Mouse (Mus musculus) ES-E14 (cell line): ENCODE results near the gene Cd300a. TPM values are rescaled to one million over a fixed set of nuclear protein-coding genes. Genes with fewer than 3 reads are reported as not detected.

ENCODE experiments used
- DNase-seq: peaks from one replicate; pipeline ENCODE4 v3.0.0-alpha.2; 2013; ENCODE audit warnings: low read depth, low spot score
- H3K27ac ChIP-seq: 2 replicates; pipeline ENCODE4 v1.5.1; 2012; ENCODE audit warnings: low read depth, mild to moderate bottlenecking, low read length, moderate library complexity, mixed read lengths; ENCODE audit not compliant: poor library complexity, insufficient read depth, severe bottlenecking
- H3K36me3 ChIP-seq: 2 replicates; pipeline ENCODE4 v1.6.1; 2012; ENCODE audit warnings: mild to moderate bottlenecking, low read length, moderate library complexity, mixed read lengths; ENCODE audit not compliant: control insufficient read depth, poor library complexity, insufficient read depth, severe bottlenecking
- H3K4me1 ChIP-seq, 2 experiments: fragments of 150-350 bp in 1 of 2; sonication (generic) in 1 of 2; 2 replicates each; pipeline ENCODE4 v1.6.1; 2012; ENCODE audit warnings: low read length in 2 of 2, mild to moderate bottlenecking in 1 of 2, mixed read lengths in 1 of 2; ENCODE audit not compliant: control insufficient read depth in 2 of 2, insufficient read depth in 2 of 2, poor library complexity in 1 of 2
- H3K4me3 ChIP-seq, 2 experiments: fragments of 150-350 bp in 1 of 2; sonication (generic) in 1 of 2; 2 replicates each; pipeline ENCODE4 v1.5.1; 2012; ENCODE audit warnings: low read length in 2 of 2, low read depth in 1 of 2, mild to moderate bottlenecking in 1 of 2, mixed read lengths in 1 of 2; ENCODE audit not compliant: insufficient read depth in 1 of 2, poor library complexity in 1 of 2, severe bottlenecking in 1 of 2
- H3K9ac ChIP-seq: 2 replicates; pipeline ENCODE4 v1.6.1; 2012; ENCODE audit warnings: low read depth, mild to moderate bottlenecking, low read length, mixed read lengths; ENCODE audit not compliant: poor library complexity, insufficient read depth, severe bottlenecking
- H3K9me3 ChIP-seq: fragments of 150-350 bp; sonication (generic); 2 replicates; pipeline ENCODE4 v1.6.1; 2012; ENCODE audit warnings: low read depth, mild to moderate bottlenecking, low read length; ENCODE audit not compliant: control insufficient read depth, insufficient read depth
- CHD2 ChIP-seq: IDR thresholded peaks from 2 replicates; pipeline ENCODE4 v1.6.1; 2014; ENCODE audit warnings: mild to moderate bottlenecking, low read depth, low read length, inconsistent platforms
- HCFC1 ChIP-seq: IDR thresholded peaks from 2 replicates; pipeline ENCODE4 v1.6.1; 2012; ENCODE audit warnings: low read length, inconsistent platforms, borderline replicate concordance; ENCODE audit not compliant: insufficient read depth
- MAFK ChIP-seq: IDR thresholded peaks from 2 replicates; pipeline ENCODE4 v1.6.1; 2014; ENCODE audit warnings: mild to moderate bottlenecking, low read depth, low read length, inconsistent platforms; ENCODE audit not compliant: insufficient read depth
- ZC3H11A ChIP-seq: IDR thresholded peaks from 2 replicates; pipeline ENCODE4 v1.6.1; 2012; ENCODE audit warnings: low read depth, mild to moderate bottlenecking, inconsistent platforms, low read length, borderline replicate concordance
- ZNF384 ChIP-seq: IDR thresholded peaks from 2 replicates; pipeline ENCODE4 v1.6.1; 2012; ENCODE audit warnings: low read depth, low read length, inconsistent platforms
- in situ Hi-C, 2 experiments: fragments of 600-800 bp; cut with MboI; formaldehyde crosslinking; loops; one replicate each; pipeline ENCODE4 v1.15.1; 2025; ENCODE audit warnings: low sequenced_read_pairs in 2 of 2, inconsistent platforms in 1 of 2; ENCODE audit not compliant: unreplicated experiment in 2 of 2
- total RNA-seq: library from RNA; depleted of rRNA; stranded (reverse); fragments of 300-350 nt; gene quantifications from 2 replicates; pipeline ENCODE4 v1.2.3, GENCODE M21; 2012

The Cd300a gene
- total RNA-seq, 1 experiment: 0.22 TPM

GRCm38 (mm10) chr11:114880185-114880584 is 9.7 kb upstream of the Cd300a start:
- no peak overlapping the region for H3K27ac ChIP-seq
- TF ChIP-seq MAFK: no peak
- no peak for TF ChIP-seq HCFC1
- no peak for TF ChIP-seq ZNF384
- TF ChIP-seq CHD2: no peak
- no peak for TF ChIP-seq ZC3H11A
- in situ Hi-C loops: no loop called here
- H3K36me3 ChIP-seq: no peaks in the 10 kb centered on the region
- DNase-seq: no peak
- H3K9ac ChIP-seq: no peak overlapping the region
- no peak overlapping the region for H3K4me3 ChIP-seq
- H3K4me1 ChIP-seq: peaks cover 5 to 21% of the 10 kb centered on the region in 2 experiments
- H3K9me3 ChIP-seq: no peaks in the 10 kb centered on the region

DNA sequence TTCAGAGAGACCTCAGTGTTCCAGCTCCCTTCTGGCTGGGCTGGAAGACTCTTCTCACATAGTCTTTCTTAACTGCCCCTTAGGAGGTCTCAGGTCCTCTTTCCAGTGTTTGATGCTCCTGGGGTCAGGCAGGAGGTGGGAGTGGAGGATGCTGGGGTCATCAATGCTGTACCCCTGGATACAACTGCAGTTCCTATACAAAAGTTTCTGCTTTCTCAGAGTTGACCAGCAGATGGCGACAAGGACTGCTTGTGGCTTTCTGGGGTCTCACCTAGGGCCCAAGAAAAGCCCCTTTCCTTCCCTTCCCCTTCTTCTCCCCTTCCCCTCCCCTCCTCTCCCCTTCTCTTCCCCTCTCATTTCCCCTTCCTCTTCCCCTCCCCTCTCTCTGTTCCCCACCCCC is 9.3 kb upstream of the Cd300a start:
- peak; percentile 34 for DNase-seq
- in situ Hi-C loops: no loop called here
- Histone ChIP-seq H3K4me1 (peaks cover 5 to 16% of the 10 kb centered on the region in 2 experiments), H3K9ac (no peak overlapping the region), H3K9me3 (no peaks in the 10 kb centered on the region), H3K27ac (no peak overlapping the region), H3K4me3 (no peak overlapping the region), H3K36me3 (no peaks in the 10 kb centered on the region)
- TF ChIP-seq ZC3H11A (peak; percentile 47; the same call in 1 of the 2 replicates), CHD2 (no peak)

- H3K4me1 ChIP-seq: no peaks in the 10 kb centered on the region
- DNase-seq: no peak
- no peaks in the 10 kb centered on the region for H3K36me3 ChIP-seq
- in situ Hi-C loops: no loop called here
- no peak overlapping the region for H3K27ac ChIP-seq
- TF ChIP-seq HCFC1 (no peak), MAFK (no peak), ZNF384 (no peak), CHD2 (no peak), ZC3H11A (no peak)
- H3K9ac ChIP-seq: no peak overlapping the region
- no peak overlapping the region for H3K4me3 ChIP-seq
- no peaks in the 10 kb centered on the region for H3K9me3 ChIP-seq
Measured at GRCm38 (mm10) chr11:114883251-114883789, 6.5 kb upstream of the Cd300a start.

DNA sequence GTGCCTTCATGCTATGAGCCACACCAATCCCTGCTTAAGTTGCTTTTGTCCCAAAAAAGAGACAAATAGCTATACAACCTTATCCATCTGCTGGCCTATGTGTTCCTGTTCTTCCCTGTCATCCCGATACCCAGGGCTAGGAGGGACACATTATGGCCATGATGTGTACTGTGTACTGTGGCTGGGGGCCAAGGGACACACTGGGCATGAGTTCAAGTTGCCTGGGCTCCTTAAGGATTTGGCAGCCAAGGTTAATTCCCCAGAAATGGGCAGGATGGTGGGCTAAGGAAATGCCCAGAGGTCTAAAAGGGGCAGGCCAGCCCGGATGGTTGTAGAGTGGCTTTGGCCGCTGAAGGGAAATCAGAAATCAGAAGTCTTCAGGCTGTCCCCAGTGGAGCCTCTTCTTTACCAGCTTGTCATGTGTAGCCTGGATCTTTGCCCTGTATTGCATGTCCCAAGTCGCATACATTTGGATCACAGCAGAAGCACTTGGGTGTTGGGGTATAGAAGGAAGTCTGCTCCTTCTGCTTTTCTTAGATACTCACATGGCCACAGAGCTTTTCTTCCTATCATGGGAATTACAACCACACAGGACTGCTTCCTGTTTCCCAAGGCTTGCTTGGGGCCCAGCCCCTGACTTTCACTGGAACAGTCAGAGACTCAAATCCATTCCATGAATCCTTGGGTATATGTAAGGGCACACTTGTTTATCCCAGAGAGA is 5.3 kb upstream of the Cd300a start:
- no peak for DNase-seq
- Histone ChIP-seq H3K36me3 (no peaks in the 10 kb centered on the region), H3K9me3 (no peaks in the 10 kb centered on the region), H3K27ac (no peak overlapping the region), H3K4me1 (no peaks in the 10 kb centered on the region), H3K4me3 (no peak overlapping the region), H3K9ac (no peak overlapping the region)
- TF ChIP-seq ZNF384 (no peak), ZC3H11A (no peak), HCFC1 (no peak), CHD2 (no peak), MAFK (no peak)
- in situ Hi-C loops: no loop called here

DNA sequence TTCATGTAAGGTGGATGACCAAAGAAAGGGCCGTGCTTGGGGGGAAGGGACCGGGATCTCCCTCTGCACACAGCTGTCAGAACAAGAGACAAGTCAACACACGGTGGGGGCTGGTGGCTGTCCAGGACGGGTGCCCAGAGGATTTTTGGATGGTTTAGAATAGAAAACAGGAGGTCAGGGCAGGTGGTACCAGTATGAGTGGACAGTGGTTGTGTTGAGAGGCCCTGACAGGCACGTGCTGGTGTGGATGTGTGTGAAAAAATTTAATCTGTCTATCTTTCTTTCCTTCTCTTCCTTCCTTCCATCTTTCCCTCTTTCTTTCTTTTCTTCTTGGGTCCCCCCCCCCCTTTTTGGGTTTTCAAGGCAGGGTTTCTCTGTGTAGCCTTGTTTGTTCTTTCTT is 701 bp downstream of the Cd300a start:
- no peaks in the 10 kb centered on the region for H3K36me3 ChIP-seq
- H3K4me3 ChIP-seq: no peak overlapping the region
- H3K9ac ChIP-seq: no peak overlapping the region
- H3K9me3 ChIP-seq: no peaks in the 10 kb centered on the region
- in situ Hi-C loops: no loop called here
- TF ChIP-seq ZNF384 (no peak), CHD2 (no peak), ZC3H11A (no peak), MAFK (no peak), HCFC1 (no peak)
- no peaks in the 10 kb centered on the region for H3K4me1 ChIP-seq
- DNase-seq: no peak
- no peak overlapping the region for H3K27ac ChIP-seq
